Mouse (Mus musculus) regulatory T cell (primary cell): ENCODE measurements around the gene Tmem104.

Experiments
- in situ Hi-C: fragments of 300-600 bp; cut with MboI, MseI; formaldehyde crosslinking; loops from one replicate; pipeline ENCODE4 v1.15.1; 2025; ENCODE audit warnings: high pct_unique_total_duplicates

The Tmem104 gene

DNA sequence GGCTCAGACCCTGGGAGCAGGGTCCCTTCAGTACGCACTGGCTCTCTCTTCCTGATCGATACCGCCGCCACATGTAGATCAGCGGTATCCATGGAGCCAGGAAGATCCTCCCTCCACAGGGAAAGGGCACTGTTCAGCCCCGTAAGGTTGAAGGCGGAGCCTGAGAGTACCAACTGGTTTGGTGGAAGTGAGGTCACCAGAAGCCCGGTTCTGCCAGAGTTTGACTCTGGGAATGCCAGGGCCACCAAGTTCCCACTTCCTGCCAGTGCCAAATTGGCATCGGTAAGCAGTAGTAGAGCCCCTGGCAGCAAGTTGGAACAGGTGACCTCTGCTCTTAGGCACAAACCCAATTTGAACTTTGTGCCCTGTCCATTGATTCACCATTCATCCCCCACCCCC lies 22.3 kb upstream of the Tmem104 start:
- in situ Hi-C loops: loop anchor here (10.0 kb wide), 2 partner anchors 470 to 550 kb away; no protein-coding TSS in a partner anchor

DNA sequence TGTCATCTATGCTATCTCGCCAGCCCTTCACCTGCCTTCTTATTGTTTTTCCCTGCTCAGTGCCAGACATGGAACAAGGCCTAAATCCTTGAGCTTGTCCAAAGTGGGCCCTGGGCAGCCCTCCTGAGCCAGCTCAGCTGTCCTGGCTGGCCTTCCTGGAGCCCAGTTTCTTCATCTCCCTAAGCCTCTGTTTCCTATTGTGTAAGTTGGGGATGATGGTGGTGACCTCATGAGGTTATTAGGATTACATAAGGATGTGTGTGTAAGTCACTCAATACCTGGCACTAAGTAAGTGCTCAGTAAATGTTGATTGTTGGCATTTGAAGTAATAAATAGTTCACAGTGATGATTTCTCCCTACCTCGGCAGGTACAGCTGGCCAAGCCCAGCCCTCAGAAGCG lies 20.5 kb upstream of the Tmem104 start:
- in situ Hi-C loops: loop anchor here (10.0 kb wide), 2 partner anchors 468 to 548 kb away; no protein-coding TSS in a partner anchor

DNA sequence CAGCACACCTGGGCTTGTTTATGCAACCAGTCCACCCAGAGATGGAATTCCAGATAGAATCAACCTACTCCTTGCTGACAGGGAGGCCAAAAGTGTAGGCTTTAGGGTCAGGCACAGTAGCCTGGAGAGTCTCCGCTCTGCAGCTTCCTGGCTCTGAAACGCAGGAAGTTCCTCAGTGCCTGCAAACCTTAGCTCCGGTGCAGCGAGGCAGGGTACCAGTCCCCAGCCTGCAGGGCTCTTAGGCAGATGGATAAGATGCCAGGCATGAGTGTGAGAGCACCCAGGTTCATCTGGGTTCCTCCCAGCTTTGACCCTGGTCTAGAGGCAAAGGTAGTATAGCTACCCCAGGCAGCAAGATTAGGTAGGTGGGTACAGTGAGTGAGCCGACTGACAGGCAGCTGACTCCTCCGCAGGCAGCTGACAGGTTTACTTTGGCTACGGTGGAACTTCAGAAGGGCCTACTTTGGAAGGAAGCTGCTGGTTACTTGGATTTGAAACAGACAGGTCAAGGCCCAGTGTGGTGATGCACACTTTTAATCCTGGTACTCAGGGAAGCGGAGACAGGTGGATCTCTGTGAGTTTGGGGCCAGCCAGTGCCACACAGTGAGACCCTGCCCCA lies 19.5 kb upstream of the Tmem104 start:
- in situ Hi-C loops: loop anchor here (10.0 kb wide), 2 partner anchors 467 to 547 kb away; no protein-coding TSS in a partner anchor

DNA sequence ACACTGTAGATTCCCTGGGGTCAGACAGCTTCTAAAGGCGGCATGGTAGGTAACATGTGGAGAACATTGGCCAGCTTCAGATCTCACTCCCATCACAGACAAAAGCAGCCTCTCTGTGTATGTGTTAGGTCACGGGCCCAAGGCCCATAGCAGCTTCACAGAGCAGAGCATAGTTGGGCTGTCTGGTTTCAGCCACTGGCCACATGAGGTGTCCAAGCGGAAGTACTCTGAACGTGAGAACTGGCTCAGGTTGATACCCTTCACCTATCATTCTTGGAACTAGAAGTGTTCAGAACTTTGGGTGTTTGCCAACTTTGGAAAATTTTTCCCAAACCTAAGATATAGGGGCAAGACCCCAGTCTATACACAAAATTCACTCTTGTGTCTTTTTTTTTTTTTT lies 17.9 kb upstream of the Tmem104 start:
- in situ Hi-C loops: loop anchor here (10.0 kb wide), 2 partner anchors 465 to 545 kb away; no protein-coding TSS in a partner anchor

DNA sequence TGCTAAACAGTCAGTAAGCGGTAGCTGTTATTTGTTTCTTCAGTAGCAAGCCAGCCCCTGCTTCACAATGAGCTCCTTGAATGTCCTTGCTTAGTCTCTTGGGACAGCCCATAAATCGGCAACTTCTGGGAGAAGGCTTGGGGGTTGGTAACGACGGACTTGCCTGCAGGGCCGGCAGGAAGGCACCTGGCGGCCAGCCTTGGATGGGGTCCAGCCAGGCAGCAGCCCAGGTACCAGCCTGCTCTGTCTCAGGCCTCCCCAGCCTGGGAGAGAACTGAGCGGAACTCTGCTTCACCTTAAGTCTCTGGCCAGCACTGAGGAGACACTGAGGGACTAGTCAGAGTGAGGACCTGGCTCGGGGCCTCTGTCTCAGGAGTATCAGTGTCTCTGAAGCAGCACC lies 16.2 kb upstream of the Tmem104 start:
- in situ Hi-C loops: no loop called here

DNA sequence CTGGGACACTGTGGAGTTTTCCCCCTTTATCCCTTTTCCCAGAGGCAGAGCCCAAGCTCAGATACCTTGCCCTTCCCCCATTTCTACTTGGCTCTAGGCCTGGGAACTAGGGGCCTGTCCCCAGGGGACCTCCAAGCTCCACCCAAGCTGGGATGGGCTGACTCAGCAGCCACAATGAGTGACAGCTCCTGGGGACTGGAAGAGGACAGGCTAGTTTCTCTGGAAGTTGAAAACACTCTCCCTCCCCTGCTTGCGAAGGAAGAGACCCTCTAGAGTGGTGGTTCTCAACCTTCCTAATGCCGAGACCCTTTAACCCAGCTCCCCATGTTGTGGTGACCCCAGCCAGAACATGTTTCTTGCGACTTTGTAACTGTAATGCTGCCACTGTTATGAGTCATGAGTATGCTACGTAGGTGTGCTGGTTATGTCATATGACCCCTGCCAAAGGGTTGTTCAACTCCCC lies 14.4 kb upstream of the Tmem104 start:
- in situ Hi-C loops: no loop called here

DNA sequence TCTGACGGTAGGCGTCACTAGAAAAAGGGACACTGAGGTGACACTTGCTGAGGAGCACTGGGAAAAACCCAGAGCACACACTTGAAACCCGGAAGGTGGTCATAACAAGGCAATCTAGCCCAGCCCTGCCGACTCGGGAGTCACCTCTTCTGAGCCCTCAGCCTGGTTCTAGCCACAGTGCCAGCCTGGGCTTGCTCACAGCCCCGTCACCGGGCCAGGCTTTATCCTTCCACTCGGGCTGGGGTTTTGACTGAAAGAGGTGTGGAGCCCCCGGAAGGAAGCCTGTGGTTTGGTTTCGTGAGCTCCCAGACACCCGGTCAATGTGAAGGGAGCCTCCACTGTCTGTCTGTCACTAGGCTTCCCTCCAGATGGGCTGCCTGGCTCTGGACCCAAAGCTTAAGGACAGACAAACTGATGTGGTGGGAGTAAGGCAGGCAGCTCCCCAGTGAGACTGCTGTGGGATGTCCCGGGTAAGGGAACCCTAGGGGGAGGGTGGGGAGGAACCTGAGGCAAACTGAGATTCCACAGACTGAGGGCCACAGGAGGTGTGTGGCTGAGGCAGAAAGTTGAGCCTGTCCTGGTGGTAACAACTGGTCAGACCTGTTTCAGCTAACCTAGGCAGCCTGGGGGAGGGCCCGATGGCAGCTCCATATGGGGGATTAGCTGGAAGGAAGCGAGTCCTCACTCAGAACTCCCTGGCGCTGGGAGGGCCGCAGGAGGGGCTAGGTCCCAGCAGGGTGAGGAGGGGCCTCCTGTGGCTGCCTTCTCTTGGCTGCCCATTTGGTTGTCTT lies 13.5 kb upstream of the Tmem104 start:
- in situ Hi-C loops: no loop called here

DNA sequence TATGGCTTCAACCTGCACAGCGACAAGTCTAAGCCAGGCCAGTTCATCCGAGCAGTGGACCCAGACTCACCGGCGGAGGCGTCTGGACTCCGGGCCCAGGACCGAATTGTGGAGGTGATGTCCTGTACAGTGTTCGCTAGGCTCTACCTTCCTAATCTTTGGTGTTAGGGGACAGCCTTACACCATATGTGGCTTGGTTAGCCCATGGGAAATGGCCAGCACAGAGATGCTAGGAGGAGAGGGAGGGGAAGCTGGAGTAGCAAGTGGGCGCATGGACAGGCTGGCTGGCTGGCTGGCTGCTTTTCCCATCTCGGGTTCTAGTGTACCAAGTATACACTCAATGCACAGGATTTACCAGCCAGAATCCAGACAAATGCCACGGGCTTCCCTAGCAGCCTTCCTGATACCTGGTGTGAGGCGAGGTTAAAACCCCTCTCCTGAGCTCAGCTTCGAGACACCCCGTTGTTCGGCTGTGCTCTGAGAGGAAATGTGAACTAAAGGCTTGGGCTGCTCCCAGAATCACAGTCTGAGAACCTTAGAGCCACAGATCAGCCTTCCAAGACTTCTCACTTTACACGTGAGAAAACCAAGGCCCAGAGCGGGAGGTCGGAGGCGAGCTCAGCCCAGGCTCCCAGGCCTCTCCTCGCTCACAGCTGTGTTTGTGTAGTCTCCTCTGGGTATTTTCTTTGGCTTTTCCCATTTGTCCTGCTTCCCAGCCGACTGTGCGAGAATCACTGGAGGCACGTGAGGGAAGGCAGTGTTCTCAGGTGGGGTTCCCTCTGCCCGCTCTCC lies 10.7 kb upstream of the Tmem104 start:
- in situ Hi-C loops: no loop called here

DNA sequence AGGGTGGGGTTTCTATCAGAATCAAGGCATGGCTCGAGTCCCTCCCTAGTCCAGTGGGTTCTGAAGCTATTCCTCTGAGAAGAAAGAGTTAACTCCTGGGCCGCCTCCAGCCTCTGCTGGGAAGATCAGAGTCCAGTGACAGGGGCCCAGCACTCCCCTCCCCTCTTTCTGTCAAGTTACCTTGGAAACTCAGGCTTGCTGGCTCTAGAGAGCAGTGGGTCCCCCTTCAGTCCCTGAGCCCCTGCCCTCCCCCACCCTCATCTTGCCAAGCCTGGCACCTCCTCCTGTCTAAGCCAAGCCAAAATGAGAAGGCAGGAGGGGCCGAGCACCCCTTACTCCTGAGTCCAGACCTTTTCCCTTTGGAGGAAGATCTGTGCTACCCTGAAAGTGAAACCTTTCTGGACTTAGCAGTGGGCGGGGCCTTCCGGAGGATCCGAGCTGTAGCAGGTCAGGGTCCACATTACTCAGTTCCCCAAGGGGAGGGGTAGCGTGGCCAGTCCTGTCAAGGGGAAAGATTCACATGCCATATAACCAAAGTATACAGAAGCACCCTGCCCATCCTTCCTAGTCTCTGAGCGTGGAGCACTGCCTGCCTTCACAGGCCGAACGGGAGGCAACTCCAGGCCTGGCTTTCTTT lies 9.6 kb upstream of the Tmem104 start:
- in situ Hi-C loops: no loop called here

DNA sequence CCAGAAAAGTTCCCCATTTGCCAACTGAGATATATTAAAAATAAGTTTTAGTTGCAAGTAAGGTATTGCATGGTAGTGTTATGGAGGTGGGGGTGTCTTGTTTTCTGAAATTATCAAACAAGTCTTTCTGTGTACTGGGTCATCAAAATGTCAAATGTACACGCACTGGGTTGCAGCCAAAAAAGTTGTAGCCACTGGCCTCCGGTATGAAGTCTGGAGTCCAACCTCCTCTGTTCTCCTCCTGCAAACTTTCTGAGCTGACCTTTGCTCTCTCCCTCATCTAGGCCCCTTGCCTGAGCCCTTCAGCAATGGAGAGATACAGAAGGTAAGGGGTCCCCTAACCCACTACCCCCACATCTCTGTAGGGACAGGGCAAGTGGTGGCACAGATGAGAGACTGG lies 8.5 kb upstream of the Tmem104 start:
- in situ Hi-C loops: no loop called here

DNA sequence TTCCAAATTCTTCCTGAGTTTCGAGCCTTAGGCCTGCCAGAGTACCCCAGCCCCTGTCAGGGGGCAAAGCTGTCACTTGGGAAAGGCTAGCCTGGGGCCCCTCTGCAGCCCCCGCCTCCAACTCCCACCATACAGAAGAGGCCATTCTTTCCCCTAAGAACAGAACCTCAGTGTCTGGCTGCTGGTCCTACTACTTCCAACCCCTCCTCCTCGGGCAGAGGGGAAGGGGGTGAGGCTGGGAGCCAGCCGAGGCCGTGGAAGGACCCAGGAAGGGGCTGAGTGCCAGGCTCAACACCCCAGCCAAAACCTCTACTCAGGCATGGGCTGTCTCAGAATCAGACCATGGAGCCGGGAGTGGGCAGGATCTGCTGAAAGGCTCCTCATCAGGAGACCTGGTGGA lies 8.1 kb upstream of the Tmem104 start:
- in situ Hi-C loops: no loop called here

DNA sequence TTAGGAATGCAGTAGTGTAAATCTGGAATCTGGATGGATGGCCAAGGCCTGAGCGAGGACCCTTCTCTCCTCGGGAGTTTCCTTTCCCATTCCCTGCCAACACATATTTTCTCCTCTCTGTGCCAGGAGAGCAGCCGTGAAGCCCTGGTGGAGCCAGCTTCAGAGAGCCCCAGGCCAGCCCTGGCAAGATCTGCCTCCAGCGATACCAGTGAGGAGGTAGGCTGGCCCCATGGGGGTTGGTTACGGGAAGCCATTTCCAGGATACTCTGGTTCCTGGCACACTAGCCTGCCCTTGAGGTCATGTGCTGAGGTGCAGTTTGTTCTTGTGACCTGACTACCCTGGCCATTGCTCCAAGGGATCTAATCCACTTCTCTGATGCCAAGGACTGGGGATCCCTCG lies 7.4 kb upstream of the Tmem104 start:
- in situ Hi-C loops: no loop called here

DNA sequence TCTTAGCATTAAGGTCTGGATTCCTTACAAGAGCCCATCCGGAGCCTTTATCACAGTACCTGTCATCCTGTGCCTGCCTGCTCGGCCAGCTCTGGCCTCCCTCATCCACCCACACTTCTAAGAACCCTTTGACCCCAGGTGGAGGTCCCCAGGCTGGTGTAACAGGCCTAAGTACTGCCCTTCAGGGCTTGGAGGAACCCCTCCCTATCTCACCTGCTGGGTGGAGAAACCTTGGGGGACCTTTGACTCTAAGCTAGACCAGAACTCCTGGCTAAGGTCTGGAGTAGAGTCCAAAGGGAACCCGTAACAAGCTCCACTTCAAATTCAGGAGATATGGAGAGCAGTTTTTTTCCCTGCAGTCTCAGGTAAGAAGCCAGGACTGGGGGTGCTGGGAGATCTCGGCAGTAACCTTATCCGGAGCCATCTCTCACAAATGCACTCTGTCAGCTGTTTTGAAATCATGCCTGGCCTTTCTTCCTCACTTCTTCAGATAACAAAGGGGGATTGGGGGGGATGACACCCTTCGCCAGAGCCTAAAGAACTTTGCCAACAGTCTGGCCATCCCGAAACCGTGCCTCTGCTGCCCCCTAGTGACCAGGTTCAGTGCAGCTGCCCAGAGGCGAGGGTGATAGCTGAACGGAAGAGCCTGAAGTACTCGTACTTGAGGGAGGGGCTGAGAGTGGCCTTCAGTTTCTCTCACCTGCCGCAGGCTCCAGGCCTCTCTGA lies 5.2 kb upstream of the Tmem104 start:
- in situ Hi-C loops: no loop called here

DNA sequence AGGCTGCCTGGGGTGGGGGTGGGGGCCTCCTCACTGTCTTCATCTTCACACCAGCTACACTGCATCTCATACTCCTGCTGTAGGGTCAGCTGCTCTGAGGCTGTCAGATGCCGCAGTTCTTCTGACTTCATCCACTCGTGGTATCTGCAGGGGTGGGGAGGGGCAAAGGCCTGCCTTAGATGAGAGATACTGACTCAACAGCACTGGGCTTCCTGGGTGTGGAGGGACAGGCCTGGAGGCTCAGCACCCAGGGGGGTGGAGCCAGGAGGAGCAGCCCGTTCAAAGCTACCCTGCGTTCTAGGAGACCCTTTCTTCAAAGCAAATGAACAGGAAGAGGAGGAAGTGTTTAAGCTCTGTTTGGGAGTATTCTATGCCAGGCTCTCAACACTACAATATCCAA lies 2.3 kb upstream of the Tmem104 start:
- in situ Hi-C loops: no loop called here

DNA sequence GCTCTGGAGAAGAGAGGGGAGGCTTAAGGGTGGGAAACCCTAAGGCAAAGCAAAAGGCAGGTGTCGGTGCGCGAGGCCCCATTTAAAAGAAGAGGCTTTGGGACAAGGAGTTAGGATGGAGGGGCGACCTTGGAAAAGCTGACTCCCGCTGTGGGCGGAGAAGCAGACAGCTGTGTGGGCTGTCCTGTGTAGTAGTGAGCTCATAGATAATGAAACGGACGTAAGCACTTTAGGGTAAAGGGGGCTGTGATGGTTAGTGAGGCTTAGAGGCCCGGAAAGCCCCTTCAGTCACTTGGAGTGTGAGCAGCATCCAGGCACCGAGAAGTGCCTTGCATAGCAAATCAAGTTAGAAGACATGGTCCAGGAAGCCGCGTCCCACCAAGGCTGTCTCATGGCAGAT lies 406 bp downstream of the Tmem104 start, which contains the start of gene Nat9:
Gene Nat9, minus strand, starts transcription at position 167 of the 400 bp plus-strand sequence.
- in situ Hi-C loops: no loop called here

DNA sequence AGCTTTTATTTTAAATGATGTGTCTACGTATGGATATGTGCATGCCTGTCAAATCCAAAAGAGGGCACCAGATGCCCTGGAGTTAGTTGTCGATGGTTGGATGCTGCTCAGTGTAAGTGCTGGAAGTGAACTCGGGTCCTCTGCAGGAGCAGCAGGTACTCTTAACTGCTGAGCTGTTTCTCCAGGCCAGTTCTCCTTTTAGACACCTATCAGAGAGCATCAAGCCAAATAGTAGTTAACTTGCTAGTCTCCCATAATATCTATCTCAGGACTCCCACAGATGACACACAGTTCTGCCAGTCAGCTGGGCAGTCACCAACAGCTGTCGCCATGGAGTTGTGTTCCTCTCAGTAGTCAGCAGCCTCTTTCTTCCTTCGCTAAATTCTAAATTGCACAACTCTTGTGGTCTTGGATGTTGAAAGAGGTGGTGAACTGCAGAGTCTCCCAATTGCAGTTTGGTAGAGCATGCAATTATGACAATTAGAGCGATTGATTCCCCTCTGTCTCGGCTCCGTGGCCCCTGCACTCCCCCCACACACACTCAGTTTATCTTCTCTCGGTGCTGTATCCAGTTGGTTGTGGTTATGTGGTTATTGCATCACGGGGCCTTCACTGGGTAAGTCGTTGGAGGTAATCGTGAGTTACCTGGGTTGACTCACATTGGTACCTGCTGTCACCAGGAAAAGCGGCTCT lies 1.4 kb downstream of the Tmem104 start:
- in situ Hi-C loops: no loop called here

DNA sequence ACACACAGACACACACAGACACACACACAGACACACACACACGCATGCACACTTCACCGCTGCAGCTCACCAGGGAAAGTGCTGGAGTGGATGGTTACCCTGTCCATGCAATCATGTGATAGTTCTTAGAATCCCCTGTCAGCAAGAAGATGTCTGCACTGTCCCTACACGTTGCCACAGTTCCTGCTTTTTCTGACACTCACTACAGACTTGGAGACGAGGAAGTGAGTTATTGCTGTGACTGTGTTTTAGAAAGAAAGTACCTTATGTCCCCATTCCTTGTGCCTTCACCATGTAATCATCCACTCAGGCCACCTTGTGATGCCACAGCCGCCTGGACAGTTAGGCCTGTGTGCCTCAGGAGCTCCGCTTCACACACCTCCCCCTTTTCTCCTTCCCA lies 2.0 kb downstream of the Tmem104 start:
- in situ Hi-C loops: no loop called here

DNA sequence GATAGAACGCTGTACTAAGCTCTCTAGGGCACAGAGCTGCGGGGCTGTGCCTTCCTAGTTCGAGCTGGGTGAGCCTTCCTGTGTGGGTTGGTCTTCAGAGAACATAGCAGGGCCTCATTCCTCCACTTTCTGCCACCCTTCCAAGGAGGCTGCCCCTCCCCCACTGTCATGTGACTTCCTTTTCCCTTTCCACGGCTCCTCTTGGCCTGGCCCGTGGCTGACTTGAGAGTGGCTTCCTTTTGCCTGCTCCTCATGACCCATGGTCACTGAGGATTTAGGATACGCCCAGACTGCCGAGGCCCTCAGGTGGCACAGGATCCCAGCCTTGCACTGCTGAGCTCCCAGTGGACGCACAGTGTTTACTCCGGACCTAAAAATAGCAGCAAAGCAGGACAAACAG lies 4.9 kb downstream of the Tmem104 start:
- in situ Hi-C loops: no loop called here

DNA sequence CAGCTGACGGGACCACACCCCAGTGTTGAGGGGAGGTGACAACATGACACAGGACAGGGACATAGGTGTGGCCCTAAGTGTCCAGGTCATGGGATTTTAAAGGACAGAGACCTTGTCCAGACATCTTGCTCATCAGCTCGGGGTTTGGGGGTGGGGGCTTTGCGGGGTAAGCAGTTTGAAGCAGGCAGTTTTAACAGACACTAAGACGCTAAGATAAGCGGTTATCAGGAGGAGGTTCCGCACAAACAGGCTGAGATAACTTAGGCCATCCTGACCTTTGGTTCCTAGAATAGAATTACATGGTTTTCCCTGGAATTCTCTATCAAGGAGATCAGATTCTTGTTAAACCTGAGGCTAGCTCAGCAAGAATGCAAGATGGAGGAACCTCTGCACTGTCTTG lies 7.4 kb downstream of the Tmem104 start:
- in situ Hi-C loops: no loop called here

DNA sequence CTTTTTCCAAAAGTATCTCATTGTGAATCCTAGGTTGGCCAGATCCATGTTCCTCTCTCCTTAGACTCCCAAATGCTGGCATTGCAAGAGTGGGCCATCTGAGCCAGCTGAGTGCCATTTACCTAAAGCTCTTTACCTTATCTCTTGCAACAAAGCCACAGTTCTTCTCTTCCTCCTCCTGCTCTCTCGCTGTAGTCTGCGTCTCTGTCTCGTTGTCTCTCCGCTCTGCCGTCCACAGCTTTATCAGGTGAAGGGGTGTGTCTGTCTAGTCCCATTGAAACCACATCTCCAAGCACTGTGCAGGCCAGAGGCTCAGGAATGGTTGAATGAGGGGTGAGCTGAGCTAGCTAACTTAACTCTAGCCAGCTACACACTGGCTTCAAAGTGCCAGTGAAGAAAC lies 8.6 kb downstream of the Tmem104 start:
- in situ Hi-C loops: no loop called here
